Mouse (Mus musculus) ES-E14 (cell line): ENCODE results near the gene Adamts5. TPM values are rescaled to one million over a fixed set of nuclear protein-coding genes. Genes with fewer than 3 reads are reported as not detected.

Experiments used
- DNase-seq: peaks from one replicate; pipeline ENCODE4 v3.0.0-alpha.2; 2013; ENCODE audit warnings: low read depth, low spot score
- H3K27ac ChIP-seq: 2 replicates; pipeline ENCODE4 v1.5.1; 2012; ENCODE audit warnings: low read depth, mild to moderate bottlenecking, low read length, moderate library complexity, mixed read lengths; ENCODE audit not compliant: poor library complexity, insufficient read depth, severe bottlenecking
- H3K36me3 ChIP-seq: 2 replicates; pipeline ENCODE4 v1.6.1; 2012; ENCODE audit warnings: mild to moderate bottlenecking, low read length, moderate library complexity, mixed read lengths; ENCODE audit not compliant: control insufficient read depth, poor library complexity, insufficient read depth, severe bottlenecking
- H3K4me1 ChIP-seq, 2 experiments: fragments of 150-350 bp in 1 of 2; sonication (generic) in 1 of 2; 2 replicates each; pipeline ENCODE4 v1.6.1; 2012; ENCODE audit warnings: low read length in 2 of 2, mild to moderate bottlenecking in 1 of 2, mixed read lengths in 1 of 2; ENCODE audit not compliant: control insufficient read depth in 2 of 2, insufficient read depth in 2 of 2, poor library complexity in 1 of 2
- H3K4me3 ChIP-seq, 2 experiments: fragments of 150-350 bp in 1 of 2; sonication (generic) in 1 of 2; 2 replicates each; pipeline ENCODE4 v1.5.1; 2012; ENCODE audit warnings: low read length in 2 of 2, low read depth in 1 of 2, mild to moderate bottlenecking in 1 of 2, mixed read lengths in 1 of 2; ENCODE audit not compliant: insufficient read depth in 1 of 2, poor library complexity in 1 of 2, severe bottlenecking in 1 of 2
- H3K9ac ChIP-seq: 2 replicates; pipeline ENCODE4 v1.6.1; 2012; ENCODE audit warnings: low read depth, mild to moderate bottlenecking, low read length, mixed read lengths; ENCODE audit not compliant: poor library complexity, insufficient read depth, severe bottlenecking
- H3K9me3 ChIP-seq: fragments of 150-350 bp; sonication (generic); 2 replicates; pipeline ENCODE4 v1.6.1; 2012; ENCODE audit warnings: low read depth, mild to moderate bottlenecking, low read length; ENCODE audit not compliant: control insufficient read depth, insufficient read depth
- CHD2 ChIP-seq: IDR thresholded peaks from 2 replicates; pipeline ENCODE4 v1.6.1; 2014; ENCODE audit warnings: mild to moderate bottlenecking, low read depth, low read length, inconsistent platforms
- HCFC1 ChIP-seq: IDR thresholded peaks from 2 replicates; pipeline ENCODE4 v1.6.1; 2012; ENCODE audit warnings: low read length, inconsistent platforms, borderline replicate concordance; ENCODE audit not compliant: insufficient read depth
- MAFK ChIP-seq: IDR thresholded peaks from 2 replicates; pipeline ENCODE4 v1.6.1; 2014; ENCODE audit warnings: mild to moderate bottlenecking, low read depth, low read length, inconsistent platforms; ENCODE audit not compliant: insufficient read depth
- ZC3H11A ChIP-seq: IDR thresholded peaks from 2 replicates; pipeline ENCODE4 v1.6.1; 2012; ENCODE audit warnings: low read depth, mild to moderate bottlenecking, inconsistent platforms, low read length, borderline replicate concordance
- ZNF384 ChIP-seq: IDR thresholded peaks from 2 replicates; pipeline ENCODE4 v1.6.1; 2012; ENCODE audit warnings: low read depth, low read length, inconsistent platforms
- in situ Hi-C, 2 experiments: fragments of 600-800 bp; cut with MboI; formaldehyde crosslinking; loops; one replicate each; pipeline ENCODE4 v1.15.1; 2025; ENCODE audit warnings: low sequenced_read_pairs in 2 of 2, inconsistent platforms in 1 of 2; ENCODE audit not compliant: unreplicated experiment in 2 of 2
- total RNA-seq: library from RNA; depleted of rRNA; stranded (reverse); fragments of 300-350 nt; gene quantifications from 2 replicates; pipeline ENCODE4 v1.2.3, GENCODE M21; 2012; rRNA removed

Adamts5 gene
- 0.58 and 1.9 TPM in 2 replicates for total RNA-seq

DNA sequence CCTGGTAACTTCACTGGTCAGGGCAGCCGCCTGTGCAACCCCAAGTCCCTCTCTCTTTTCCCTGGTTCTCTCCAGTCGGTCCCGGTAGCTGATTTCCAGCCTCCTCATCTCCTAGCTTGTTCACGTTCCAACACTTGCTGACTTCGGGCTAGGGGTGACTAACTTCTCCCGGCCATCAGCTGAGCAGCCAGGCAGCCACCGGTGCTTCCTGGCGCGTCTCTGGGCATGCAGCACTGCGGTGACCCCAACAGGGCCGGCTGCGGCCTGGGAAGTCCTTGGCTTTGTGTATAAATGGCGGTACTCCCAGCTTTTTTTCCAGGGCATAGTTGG is at the start of gene Adamts5:
TSS of gene Adamts5 (minus strand) at position 248 of the 330 bp plus-strand sequence.
- Histone ChIP-seq H3K9ac (0 out of 2 replicates have a peak within 1 kb of the TSS, but pooled peaks have one; percentile 8), H3K9me3 (no peaks in the 10 kb centered on the region), H3K36me3 (no peaks in the 10 kb centered on the region), H3K27ac (no peak within 1 kb of the TSS), H3K4me3 (peak within 1 kb of the TSS; percentile 39 to 45), H3K4me1 (no peaks in the 10 kb centered on the region; a peak in 1 of 4 replicates)
- no peak for TF ChIP-seq CHD2
- no peak for TF ChIP-seq MAFK
- TF ChIP-seq HCFC1 = no peak
- no peak for TF ChIP-seq ZC3H11A
- no peak for TF ChIP-seq ZNF384
- DNase-seq = no peak
- in situ Hi-C loops = no loop called here

- Histone ChIP-seq H3K9me3 (no peaks in the 10 kb centered on the region), H3K36me3 (no peaks in the 10 kb centered on the region), H3K9ac (no peak overlapping the region), H3K27ac (no peak overlapping the region), H3K4me1 (no peaks in the 10 kb centered on the region), H3K4me3 (no peak overlapping the region)
- no peak for DNase-seq
- in situ Hi-C loops = no loop called here
- no peak for TF ChIP-seq CHD2
- no peak for TF ChIP-seq MAFK
- no peak for TF ChIP-seq ZC3H11A
- TF ChIP-seq HCFC1 = no peak
- no peak for TF ChIP-seq ZNF384
Observed at GRCm38 (mm10) chr16:85950356-85950755, 48.7 kb upstream of the Adamts5 start.

- no peak overlapping the region for H3K4me3 ChIP-seq
- H3K27ac ChIP-seq = no peak overlapping the region
- TF ChIP-seq MAFK (no peak), CHD2 (no peak), ZC3H11A (no peak), ZNF384 (no peak), HCFC1 (no peak)
- DNase-seq = no peak
- in situ Hi-C loops = no loop called here
- H3K36me3 ChIP-seq = no peaks in the 10 kb centered on the region
- H3K9ac ChIP-seq = no peak overlapping the region
- H3K4me1 ChIP-seq = no peaks in the 10 kb centered on the region
- no peaks in the 10 kb centered on the region for H3K9me3 ChIP-seq
Observed at GRCm38 (mm10) chr16:85926004-85926403, 24.4 kb upstream of the Adamts5 start.

- in situ Hi-C loops = no loop called here
- TF ChIP-seq CHD2 (no peak), MAFK (no peak), ZNF384 (no peak), ZC3H11A (no peak), HCFC1 (no peak)
- no peaks in the 10 kb centered on the region for H3K36me3 ChIP-seq
- H3K4me3 ChIP-seq = no peak overlapping the region
- no peak for DNase-seq
- no peaks in the 10 kb centered on the region for H3K4me1 ChIP-seq
- H3K27ac ChIP-seq = no peak overlapping the region
- H3K9ac ChIP-seq = no peak overlapping the region
- no peaks in the 10 kb centered on the region for H3K9me3 ChIP-seq
Observed at GRCm38 (mm10) chr16:85922454-85922853, 20.8 kb upstream of the Adamts5 start.

GRCm38 (mm10) chr16:85920122-85920521 is 18.5 kb upstream of the Adamts5 start:
- Histone ChIP-seq H3K36me3 (no peaks in the 10 kb centered on the region), H3K9me3 (no peaks in the 10 kb centered on the region), H3K4me3 (no peak overlapping the region), H3K4me1 (no peaks in the 10 kb centered on the region), H3K9ac (no peak overlapping the region), H3K27ac (no peak overlapping the region)
- in situ Hi-C loops = no loop called here
- TF ChIP-seq HCFC1 = no peak
- TF ChIP-seq ZC3H11A = no peak
- no peak for TF ChIP-seq MAFK
- no peak for DNase-seq
